Mouse (Mus musculus): ENCODE data around the gene Olfr341.

Gene Olfr341

GRCm38 (mm10) chr2:36482368-36482767 lies at the start of gene Olfr341:
Gene Olfr341, minus strand, starts transcription at chr2:36482468.
- DNase-seq (ENCODE audit: extremely low spot score, low read depth, low spot score), result no peak

- no peak for DNase-seq (ENCODE audit: extremely low spot score, low read depth, low spot score)
Observed at GRCm38 (mm10) chr2:36524698-36525097, 42.4 kb upstream of the Olfr341 start, which contains the start of gene Olfr342. Gene Olfr342, plus strand, starts transcription at chr2:36524998.

GRCm38 (mm10) chr2:36473634-36474033 lies 8.6 kb downstream of the Olfr341 start:
- DNase-seq (ENCODE audit: extremely low spot score, low read depth, low spot score), result no peak

GRCm38 (mm10) chr2:36452287-36452686 lies 30.0 kb downstream of the Olfr341 start, which contains the start of gene Olfr340:
Gene Olfr340, plus strand, starts transcription at chr2:36452587.
- no peak for DNase-seq (ENCODE audit: extremely low spot score, low read depth, low spot score)

Measured in hindlimb bud, embryonic 11.5 days (tissue).